Mouse (Mus musculus): Measurements from ENCODE around the gene Dnmbp. TPM values are rescaled to one million over a fixed set of nuclear protein-coding genes. Genes with fewer than 3 reads are reported as not detected.

Gene Dnmbp
- polyA plus RNA-seq, 1 experiment from 2014 or later = 22.4 TPM

- WGBS = 45% methylated on average over 14 of the region's 14 CpGs
- H3K4me3 ChIP-seq = peak overlapping the region; percentile 18; the same call in 1 of the 2 replicates
- no peaks in the 10 kb centered on the region for H3K27me3 ChIP-seq
- H3K4me1 ChIP-seq = peaks cover 3% of the 10 kb centered on the region; the same call in 1 of the 2 replicates
- no peak overlapping the region for H3K9ac ChIP-seq
- peak overlapping the region; percentile 37 for H3K4me2 ChIP-seq
- ATAC-seq (ENCODE audit: borderline replicate concordance, extremely low read depth, low FRiP score, low TSS enrichment) = no peak
- no peak overlapping the region for H3K27ac ChIP-seq
- H3K36me3 ChIP-seq = no peaks in the 10 kb centered on the region
- no peaks in the 10 kb centered on the region for H3K9me3 ChIP-seq
Observed at GRCm38 (mm10) chr19:43815661-43816414, 124.2 kb downstream of the Dnmbp start.

GRCm38 (mm10) chr19:43813315-43813714 is 126.7 kb downstream of the Dnmbp start:
- Histone ChIP-seq H3K27ac (no peak overlapping the region), H3K4me2 (no peak overlapping the region), H3K4me1 (peaks cover 3% of the 10 kb centered on the region; the same call in 1 of the 2 replicates), H3K9me3 (no peaks in the 10 kb centered on the region), H3K36me3 (no peaks in the 10 kb centered on the region), H3K27me3 (no peaks in the 10 kb centered on the region), H3K4me3 (no peak overlapping the region), H3K9ac (no peak overlapping the region)
- WGBS = 83% methylated on average over 10 of the region's 10 CpGs
- ATAC-seq (ENCODE audit: borderline replicate concordance, extremely low read depth, low FRiP score, low TSS enrichment) = no peak

GRCm38 (mm10) chr19:43811419-43811818 is 128.6 kb downstream of the Dnmbp start:
- H3K36me3 ChIP-seq = no peaks in the 10 kb centered on the region
- WGBS = 79% methylated on average over 4 of the region's 4 CpGs
- no peak overlapping the region for H3K4me2 ChIP-seq
- no peak for ATAC-seq (ENCODE audit: borderline replicate concordance, extremely low read depth, low FRiP score, low TSS enrichment)
- no peak overlapping the region for H3K4me3 ChIP-seq
- H3K9ac ChIP-seq = no peak overlapping the region
- H3K9me3 ChIP-seq = no peaks in the 10 kb centered on the region
- no peaks in the 10 kb centered on the region for H3K27me3 ChIP-seq
- no peak overlapping the region for H3K27ac ChIP-seq
- peaks cover 3% of the 10 kb centered on the region; the same call in 1 of the 2 replicates for H3K4me1 ChIP-seq

- no peaks in the 10 kb centered on the region for H3K4me1 ChIP-seq
- no peak overlapping the region for H3K27ac ChIP-seq
- H3K9me3 ChIP-seq = no peaks in the 10 kb centered on the region
- H3K27me3 ChIP-seq = no peaks in the 10 kb centered on the region
- H3K4me2 ChIP-seq = no peak overlapping the region
- H3K4me3 ChIP-seq = no peak overlapping the region
- ATAC-seq (ENCODE audit: borderline replicate concordance, extremely low read depth, low FRiP score, low TSS enrichment) = no peak
- no peak overlapping the region for H3K9ac ChIP-seq
- no peaks in the 10 kb centered on the region for H3K36me3 ChIP-seq
- WGBS = 42% methylated on average over 4 of the region's 4 CpGs
Observed at GRCm38 (mm10) chr19:43809331-43809730, 130.7 kb downstream of the Dnmbp start.

- Histone ChIP-seq H3K27ac (no peak overlapping the region), H3K9ac (no peak overlapping the region), H3K4me1 (no peaks in the 10 kb centered on the region), H3K4me3 (no peak overlapping the region), H3K27me3 (no peaks in the 10 kb centered on the region), H3K4me2 (no peak overlapping the region), H3K9me3 (no peaks in the 10 kb centered on the region), H3K36me3 (no peaks in the 10 kb centered on the region)
- no peak for ATAC-seq (ENCODE audit: borderline replicate concordance, extremely low read depth, low FRiP score, low TSS enrichment)
- 80% methylated on average over 10 of the region's 10 CpGs for WGBS
Observed at GRCm38 (mm10) chr19:43803866-43804265, 136.1 kb downstream of the Dnmbp start.

- no peaks in the 10 kb centered on the region for H3K27me3 ChIP-seq
- no peak for ATAC-seq (ENCODE audit: borderline replicate concordance, extremely low read depth, low FRiP score, low TSS enrichment)
- WGBS = 69% methylated on average over 9 of the region's 9 CpGs
- H3K27ac ChIP-seq = no peak overlapping the region
- H3K4me3 ChIP-seq = no peak overlapping the region
- no peaks in the 10 kb centered on the region for H3K4me1 ChIP-seq
- no peak overlapping the region for H3K9ac ChIP-seq
- H3K9me3 ChIP-seq = no peaks in the 10 kb centered on the region
- H3K4me2 ChIP-seq = no peak overlapping the region
- no peaks in the 10 kb centered on the region for H3K36me3 ChIP-seq
Observed at GRCm38 (mm10) chr19:43801427-43802051, 138.5 kb downstream of the Dnmbp start.

- Histone ChIP-seq H3K27ac (no peak overlapping the region), H3K4me3 (no peak overlapping the region), H3K4me2 (no peak overlapping the region), H3K36me3 (no peaks in the 10 kb centered on the region), H3K27me3 (no peaks in the 10 kb centered on the region), H3K4me1 (no peaks in the 10 kb centered on the region), H3K9ac (no peak overlapping the region), H3K9me3 (no peaks in the 10 kb centered on the region)
- no peak for ATAC-seq (ENCODE audit: borderline replicate concordance, extremely low read depth, low FRiP score, low TSS enrichment)
- WGBS = 56% methylated on average over 5 of the region's 5 CpGs
Observed at GRCm38 (mm10) chr19:43797216-43797615, 142.8 kb downstream of the Dnmbp start.

Other genes with a start within 250 kb of the Dnmbp start
- gene Cutc, start 187.2 kb downstream of the Dnmbp start, polyA plus RNA-seq (2015; fragmentation: Nextera tagmentation; extraction: Ambion mirVana) = 15.3 and 15.6 TPM in 2 replicates
- 8.0 and 11.2 TPM in 2 replicates for gene Cox15, start 187.2 kb downstream of the Dnmbp start, polyA plus RNA-seq (2015; fragmentation: Nextera tagmentation; extraction: Ambion mirVana)
- 0.04 and 0.10 TPM in 2 replicates for gene Abcc2, start 158.0 kb downstream of the Dnmbp start, polyA plus RNA-seq (2015; fragmentation: Nextera tagmentation; extraction: Ambion mirVana)
- 5.8 and 6.6 TPM in 2 replicates for gene Cpn1, start 46.4 kb upstream of the Dnmbp start, polyA plus RNA-seq (2015; fragmentation: Nextera tagmentation; extraction: Ambion mirVana)
- 0.35 TPM in 2 replicates for gene Cyp2c23, start 89.0 kb upstream of the Dnmbp start, polyA plus RNA-seq (2015; fragmentation: Nextera tagmentation; extraction: Ambion mirVana)
- gene Erlin1, start 129.6 kb upstream of the Dnmbp start, polyA plus RNA-seq (2015; fragmentation: Nextera tagmentation; extraction: Ambion mirVana) = 38.9 and 41.9 TPM in 2 replicates
- 37.1 and 40.8 TPM in 2 replicates for gene Chuk, start 167.3 kb upstream of the Dnmbp start, polyA plus RNA-seq (2015; fragmentation: Nextera tagmentation; extraction: Ambion mirVana)
- gene Cwf19l1, start 195.7 kb upstream of the Dnmbp start, polyA plus RNA-seq (2015; fragmentation: Nextera tagmentation; extraction: Ambion mirVana) = 33.9 and 34.6 TPM in 2 replicates
- gene Bloc1s2, start 206.3 kb upstream of the Dnmbp start, polyA plus RNA-seq (2015; fragmentation: Nextera tagmentation; extraction: Ambion mirVana) = 76.2 and 79.1 TPM in 2 replicates